Mouse (Mus musculus) embryo, embryonic 10.5 days (tissue): ENCODE results near the gene Ikzf3.

Experiments used
- DNase-seq: peaks from one replicate; pipeline ENCODE4 v3.0.0-alpha.2; 2015; ENCODE audit warnings: low spot score

Gene Ikzf3

GRCm38 (mm10) chr11:98512881-98513280 lies 33.0 kb downstream of the Ikzf3 start:
- no peak for DNase-seq

GRCm38 (mm10) chr11:98510125-98510524 lies 35.7 kb downstream of the Ikzf3 start:
- DNase-seq = no peak

- no peak for DNase-seq
Observed at GRCm38 (mm10) chr11:98509434-98509833, 36.4 kb downstream of the Ikzf3 start.

- no peak for DNase-seq
Observed at GRCm38 (mm10) chr11:98504926-98505325, 40.9 kb downstream of the Ikzf3 start.

- peak; percentile 59 for DNase-seq
Observed at GRCm38 (mm10) chr11:98497388-98498288, 48.2 kb downstream of the Ikzf3 start.

- DNase-seq = no peak
Observed at GRCm38 (mm10) chr11:98495176-98495719, 50.6 kb downstream of the Ikzf3 start.

- no peak for DNase-seq
Observed at GRCm38 (mm10) chr11:98493394-98493793, 52.4 kb downstream of the Ikzf3 start.

- DNase-seq = peak; percentile 66
Observed at GRCm38 (mm10) chr11:98492959-98493358, 52.9 kb downstream of the Ikzf3 start.

GRCm38 (mm10) chr11:98491571-98491970 lies 54.3 kb downstream of the Ikzf3 start:
- DNase-seq = no peak

GRCm38 (mm10) chr11:98488540-98489234 lies 57.1 kb downstream of the Ikzf3 start:
- peak; percentile 18 for DNase-seq

GRCm38 (mm10) chr11:98487526-98488040 lies 58.2 kb downstream of the Ikzf3 start:
- no peak for DNase-seq

- no peak for DNase-seq
Observed at GRCm38 (mm10) chr11:98485749-98486148, 60.1 kb downstream of the Ikzf3 start.

GRCm38 (mm10) chr11:98482067-98482466 lies 63.8 kb downstream of the Ikzf3 start:
- no peak for DNase-seq

GRCm38 (mm10) chr11:98481231-98481630 lies 64.6 kb downstream of the Ikzf3 start:
- DNase-seq = no peak

- no peak for DNase-seq
Observed at GRCm38 (mm10) chr11:98479940-98480497, 65.8 kb downstream of the Ikzf3 start.

GRCm38 (mm10) chr11:98479026-98479939 lies 66.5 kb downstream of the Ikzf3 start:
- no peak for DNase-seq

- DNase-seq = no peak
Observed at GRCm38 (mm10) chr11:98477011-98477701, 68.7 kb downstream of the Ikzf3 start.

GRCm38 (mm10) chr11:98476434-98476807 lies 69.4 kb downstream of the Ikzf3 start:
- no peak for DNase-seq

- no peak for DNase-seq
Observed at GRCm38 (mm10) chr11:98475630-98476433, 70.0 kb downstream of the Ikzf3 start.

GRCm38 (mm10) chr11:98474967-98475366 lies 70.9 kb downstream of the Ikzf3 start:
- DNase-seq = no peak
